Mouse (Mus musculus): ENCODE results near the gene Lrrc59.
"Not testable (repeated sequence)": the region's sequence is repeated elsewhere in the genome, so short reads cannot be mapped to it uniquely, and the experiment has no call there.

Gene Lrrc59

GRCm38 (mm10) chr11:94630199-94631011, 838 bp downstream of the Lrrc59 start:
- in situ Hi-C loops (cut with MboI; ENCODE audit: low sequenced_read_pairs) = no loop called here

GRCm38 (mm10) chr11:94631969-94632368, 2.4 kb downstream of the Lrrc59 start:
- in situ Hi-C loops (cut with MboI; ENCODE audit: low sequenced_read_pairs) = no loop called here

- in situ Hi-C loops (cut with MboI; ENCODE audit: low sequenced_read_pairs) = no loop called here
Measured at GRCm38 (mm10) chr11:94632988-94633387, 3.4 kb downstream of the Lrrc59 start.

- in situ Hi-C loops (cut with MboI; ENCODE audit: low sequenced_read_pairs) = no loop called here
Measured at GRCm38 (mm10) chr11:94634431-94634830, 4.9 kb downstream of the Lrrc59 start.

GRCm38 (mm10) chr11:94644461-94645219, 15.1 kb downstream of the Lrrc59 start:
- in situ Hi-C loops (cut with MboI; ENCODE audit: low sequenced_read_pairs) = no loop called here

- in situ Hi-C loops (cut with MboI; ENCODE audit: low sequenced_read_pairs) = no loop called here
Measured at GRCm38 (mm10) chr11:94646457-94646856, 16.9 kb downstream of the Lrrc59 start.

GRCm38 (mm10) chr11:94651241-94651640, 21.7 kb downstream of the Lrrc59 start:
- in situ Hi-C loops (cut with MboI; ENCODE audit: low sequenced_read_pairs) = not testable (repeated sequence)

- in situ Hi-C loops (cut with MboI; ENCODE audit: low sequenced_read_pairs) = no loop called here
Measured at GRCm38 (mm10) chr11:94652973-94653372, 23.4 kb downstream of the Lrrc59 start.

- in situ Hi-C loops (cut with MboI; ENCODE audit: low sequenced_read_pairs) = no loop called here
Measured at GRCm38 (mm10) chr11:94653663-94654436, 24.3 kb downstream of the Lrrc59 start, which contains the start of the genes Mrpl27 and Eme1. Mrpl27 (plus strand) TSS chr11:94653767. Eme1 (minus strand) TSS chr11:94653964.

- in situ Hi-C loops (cut with MboI; ENCODE audit: low sequenced_read_pairs) = no loop called here
Measured at GRCm38 (mm10) chr11:94661344-94661743, 31.8 kb downstream of the Lrrc59 start.

GRCm38 (mm10) chr11:94665281-94665680, 35.7 kb downstream of the Lrrc59 start:
- in situ Hi-C loops (cut with MboI; ENCODE audit: low sequenced_read_pairs) = no loop called here

- in situ Hi-C loops (cut with MboI; ENCODE audit: low sequenced_read_pairs) = no loop called here
Measured at GRCm38 (mm10) chr11:94674984-94675383, 45.4 kb downstream of the Lrrc59 start.

GRCm38 (mm10) chr11:94675446-94675845, 45.9 kb downstream of the Lrrc59 start:
- in situ Hi-C loops (cut with MboI; ENCODE audit: low sequenced_read_pairs) = no loop called here

GRCm38 (mm10) chr11:94676308-94676707, 46.7 kb downstream of the Lrrc59 start:
- in situ Hi-C loops (cut with MboI; ENCODE audit: low sequenced_read_pairs) = no loop called here

- in situ Hi-C loops (cut with MboI; ENCODE audit: low sequenced_read_pairs) = no loop called here
Measured at GRCm38 (mm10) chr11:94676754-94677606, 47.4 kb downstream of the Lrrc59 start, which contains the start of gene Xylt2. Xylt2 (minus strand) TSS chr11:94677515.

GRCm38 (mm10) chr11:94677607-94678145, 48.1 kb downstream of the Lrrc59 start:
- in situ Hi-C loops (cut with MboI; ENCODE audit: low sequenced_read_pairs) = no loop called here

- in situ Hi-C loops (cut with MboI; ENCODE audit: low sequenced_read_pairs) = no loop called here
Measured at GRCm38 (mm10) chr11:94680639-94681038, 51.1 kb downstream of the Lrrc59 start.

- in situ Hi-C loops (cut with MboI; ENCODE audit: low sequenced_read_pairs) = no loop called here
Measured at GRCm38 (mm10) chr11:94681640-94682039, 52.1 kb downstream of the Lrrc59 start.

GRCm38 (mm10) chr11:94682427-94682826, 52.9 kb downstream of the Lrrc59 start:
- in situ Hi-C loops (cut with MboI; ENCODE audit: low sequenced_read_pairs) = no loop called here

GRCm38 (mm10) chr11:94687178-94687577, 57.6 kb downstream of the Lrrc59 start:
- in situ Hi-C loops (cut with MboI; ENCODE audit: low sequenced_read_pairs) = no loop called here

All from CH12F3 (cell line).